13 mouse cellular contexts compared by ENCODE assay signal in the genomic region with DNA sequence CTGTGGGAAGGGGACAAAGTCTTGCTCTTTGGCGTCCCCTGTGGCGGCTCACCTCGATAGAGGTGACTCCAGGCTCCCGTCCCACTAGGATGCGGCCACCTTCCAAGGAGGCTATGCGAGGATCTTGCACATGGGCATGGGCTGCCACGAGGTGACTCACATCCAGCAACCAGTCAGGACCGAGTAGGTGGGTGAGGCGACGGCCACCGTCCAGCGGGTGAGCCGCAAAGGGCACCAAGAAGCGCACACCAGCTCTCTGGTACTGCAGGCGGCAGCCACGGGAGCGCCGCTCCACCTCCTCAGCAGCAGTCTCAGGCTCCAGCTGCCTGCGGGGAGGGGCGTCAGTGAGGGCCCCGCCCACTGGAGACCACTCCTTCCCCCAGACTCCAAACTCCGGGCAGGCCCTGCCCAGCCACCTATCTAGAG. TPM values are rescaled to one million over a fixed set of nuclear protein-coding genes. Genes with fewer than 3 reads are reported as not detected.
DNase-seq lines count a peak whose midpoint lies in the region; ATAC-seq and TF ChIP-seq lines count a peak whose summit lies in the region.
"Had no signal": no experiment of that assay in that cellular context is flagged by ENCODE, and none has a peak within 500 bp of the region (broad histone marks: within the 10 kb centered on the region; RNA-seq: fewer than 3 reads in every experiment).

No protein-coding gene starts in this region.

- DNase-seq in kidney, postnatal 36 days: no peak
- peak; percentile 69 for DNase-seq in ES-CJ7 (ENCODE audit: low read depth, low spot score)
- DNase-seq in forebrain, postnatal 0 days: no peak
- no peak for DNase-seq in gastrocnemius, postnatal 14 days
- no peak for DNase-seq in natural killer cell, adult 2 months (ENCODE audit: low spot score in 2 of 2)
- DNase-seq: adrenal gland, postnatal 36 days; thymus, postnatal 4 days had no signal

- peak; percentile 44 for ATAC-seq in kidney, embryonic 14.5 days (ENCODE audit: low FRiP score, low TSS enrichment)
- ATAC-seq in forebrain, postnatal 0 days: no peak; the same call in 1 of the 2 replicates

- H3K27me3 ChIP-seq in kidney, embryonic 14.5 days (ENCODE audit: control insufficient read depth, insufficient read depth, low read length): no peaks in the 10 kb centered on the region
- H3K27me3 ChIP-seq in E14TG2a.4 (ENCODE audit: insufficient read depth, low read length): peaks cover 40% of the 10 kb centered on the region
- no peaks in the 10 kb centered on the region for H3K27me3 ChIP-seq in forebrain, postnatal 0 days (ENCODE audit: insufficient read depth, low read length)
- H3K27me3 ChIP-seq: embryonic facial prominence, embryonic 12.5 days had no signal

- 60% methylated on average over 22 of the region's 22 CpGs for WGBS in kidney, embryonic 14.5 days
- 51% methylated on average over 22 of the region's 22 CpGs for WGBS in forebrain, postnatal 0 days

- no peaks in the 10 kb centered on the region for H3K9me3 ChIP-seq in kidney, embryonic 14.5 days (ENCODE audit: control insufficient read depth, low read length)
- no peaks in the 10 kb centered on the region for H3K9me3 ChIP-seq in E14TG2a.4 (ENCODE audit: low read length)
- H3K9me3 ChIP-seq in forebrain, postnatal 0 days (ENCODE audit: low read length): no peaks in the 10 kb centered on the region
- H3K9me3 ChIP-seq: embryonic facial prominence, embryonic 12.5 days; hindbrain, embryonic 10.5 days had no signal

- TF ChIP-seq CTCF in E14TG2a.4 (conservative IDR thresholded peaks at IDR 0.05; ENCODE audit: low read length): peak; percentile 55
- peak; percentile 35; the same call in 1 of the 2 replicates for TF ChIP-seq CTCF in forebrain, postnatal 0 days (IDR thresholded peaks at IDR 0.05; ENCODE audit: low read depth)

- no peak overlapping the region for H3K4me2 ChIP-seq in kidney, embryonic 14.5 days (replicated peaks; ENCODE audit: low read depth, low read length)
- no peak overlapping the region for H3K4me2 ChIP-seq in forebrain, postnatal 0 days (ENCODE audit: low read depth)
- H3K4me2 ChIP-seq: embryonic facial prominence, embryonic 12.5 days had no signal

- no peak overlapping the region for H3K9ac ChIP-seq in kidney, embryonic 14.5 days (ENCODE audit: low read depth, low read length)
- no peak overlapping the region for H3K9ac ChIP-seq in forebrain, postnatal 0 days
- H3K9ac ChIP-seq: embryonic facial prominence, embryonic 12.5 days had no signal

- H3K4me1 ChIP-seq in kidney, embryonic 14.5 days (ENCODE audit: control insufficient read depth, insufficient read depth, low read length): no peaks in the 10 kb centered on the region
- peaks cover 33% of the 10 kb centered on the region for H3K4me1 ChIP-seq in E14TG2a.4 (replicated peaks; ENCODE audit: low read depth, low read length)
- no peaks in the 10 kb centered on the region for H3K4me1 ChIP-seq in forebrain, postnatal 0 days (ENCODE audit: insufficient read depth)
- H3K4me1 ChIP-seq: embryonic facial prominence, embryonic 12.5 days had no signal

- no peak overlapping the region for H3K4me3 ChIP-seq in kidney, embryonic 14.5 days (ENCODE audit: low read length)
- H3K4me3 ChIP-seq in E14TG2a.4 (replicated peaks; ENCODE audit: low read length): peak overlapping the region; percentile 69
- no peak overlapping the region for H3K4me3 ChIP-seq in forebrain, postnatal 0 days (ENCODE audit: low read depth, low read length)
- H3K4me3 ChIP-seq: embryonic facial prominence, embryonic 12.5 days; hindbrain, embryonic 10.5 days had no signal

- intact Hi-C loops in gastrocnemius, postnatal 14 days (cut with DNase I; ENCODE audit: low total_unique reads): no loop called here

- no peak overlapping the region for H3K27ac ChIP-seq in kidney, embryonic 14.5 days (ENCODE audit: low read depth, low read length)
- no peak overlapping the region for H3K27ac ChIP-seq in forebrain, postnatal 0 days (ENCODE audit: low read depth, low read length)
- H3K27ac ChIP-seq: embryonic facial prominence, embryonic 12.5 days; hindbrain, embryonic 10.5 days had no signal

- peaks cover 87% of the 10 kb centered on the region for H3K36me3 ChIP-seq in kidney, embryonic 14.5 days (ENCODE audit: control insufficient read depth, insufficient read depth, low read length)
- H3K36me3 ChIP-seq in E14TG2a.4 (ENCODE audit: insufficient read depth, low read length): peaks cover 42% of the 10 kb centered on the region
- H3K36me3 ChIP-seq in forebrain, postnatal 0 days (ENCODE audit: insufficient read depth): peaks cover 87% of the 10 kb centered on the region

RNA-seq across cellular contexts. Expression of a gene that starts 9.7 kb away (rescaled TPM):
- polyA plus RNA-seq in kidney, embryonic 14.5 days (2014; fragmentation: Nextera tagmentation; extraction: Ambion mirVana): 65.2 and 71.5 TPM in 2 replicates
- 323 and 362 TPM in 2 replicates for total RNA-seq in forebrain, postnatal 0 days (2014; rRNA removed)
- 180 and 184 TPM in 2 replicates for polyA plus RNA-seq in forebrain, postnatal 0 days (2015; fragmentation: Nextera tagmentation; extraction: Ambion mirVana)
- total RNA-seq in gastrocnemius, postnatal 14 days (2021): 10 to 100 TPM; 12.9 to 17.3 TPM
- total RNA-seq: megakaryocyte progenitor cell, adult 5-6 weeks; MEL had no signal

RNA-seq across cellular contexts. Expression of a gene that starts 20.6 kb away (rescaled TPM):
- polyA plus RNA-seq in kidney, embryonic 14.5 days (2014; fragmentation: Nextera tagmentation; extraction: Ambion mirVana): 0.44 and 0.69 TPM in 2 replicates
- total RNA-seq in forebrain, postnatal 0 days (2014; rRNA removed): 0.62 and 0.90 TPM in 2 replicates
- 0.26 and 0.42 TPM in 2 replicates for polyA plus RNA-seq in forebrain, postnatal 0 days (2015; fragmentation: Nextera tagmentation; extraction: Ambion mirVana)
- under 1 TPM; 0.22 to 0.35 TPM for total RNA-seq in gastrocnemius, postnatal 14 days (2021)
- total RNA-seq: MEL had no signal

RNA-seq across cellular contexts. Expression of a gene that starts 21.7 kb away (rescaled TPM):
- polyA plus RNA-seq in kidney, embryonic 14.5 days (2014; fragmentation: Nextera tagmentation; extraction: Ambion mirVana): 87.6 and 90.9 TPM in 2 replicates
- total RNA-seq in forebrain, postnatal 0 days (2014; rRNA removed): 22.2 and 25.5 TPM in 2 replicates
- polyA plus RNA-seq in forebrain, postnatal 0 days (2015; fragmentation: Nextera tagmentation; extraction: Ambion mirVana): 33.7 and 38.8 TPM in 2 replicates
- 100 to 1,000 TPM; 193 to 196 TPM for total RNA-seq in gastrocnemius, postnatal 14 days (2021)

RNA-seq across cellular contexts. Expression of a gene that starts 30.2 kb away (rescaled TPM):
- polyA plus RNA-seq in kidney, embryonic 14.5 days (2014; fragmentation: Nextera tagmentation; extraction: Ambion mirVana): 0.09 TPM in 1 of 2 replicates, not detected in the other
- not detected in 2 replicates for total RNA-seq in forebrain, postnatal 0 days (2014; rRNA removed)
- 0.05 TPM in 1 of 2 replicates, not detected in the other for polyA plus RNA-seq in forebrain, postnatal 0 days (2015; fragmentation: Nextera tagmentation; extraction: Ambion mirVana)
- not detected for total RNA-seq in gastrocnemius, postnatal 14 days (2021)
- total RNA-seq: MEL had no signal
- polyA plus RNA-seq: embryonic facial prominence, embryonic 12.5 days; hindbrain, embryonic 10.5 days had no signal

RNA-seq across cellular contexts. Expression of a gene that starts 34.9 kb away (rescaled TPM):
- polyA plus RNA-seq in kidney, embryonic 14.5 days (2014; fragmentation: Nextera tagmentation; extraction: Ambion mirVana): 61.0 and 75.7 TPM in 2 replicates
- 243 and 271 TPM in 2 replicates for total RNA-seq in forebrain, postnatal 0 days (2014; rRNA removed)
- polyA plus RNA-seq in forebrain, postnatal 0 days (2015; fragmentation: Nextera tagmentation; extraction: Ambion mirVana): 35.6 and 36.9 TPM in 2 replicates
- total RNA-seq in gastrocnemius, postnatal 14 days (2021): 100 to 1,000 TPM; 192 to 194 TPM

Comparison
In these comparisons a context has a peak if more than half of its experiments do, and no peak if none do; other contexts are left out.
1. RNA of a gene that starts 9.7 kb away (total RNA-seq): 323 to 362 TPM in forebrain, postnatal 0 days; 12.9 to 17.3 TPM in gastrocnemius, postnatal 14 days; every median in the first group is over 10 times any median in the second.